Mouse (Mus musculus): ENCODE results near the gene Cyp4f14.
"Not testable (repeated sequence)": the region's sequence is repeated elsewhere in the genome, so short reads cannot be mapped to it uniquely, and the experiment has no call there.

Cyp4f14 gene

GRCm38 (mm10) chr17:32891239-32892180, 25.6 kb downstream of the Cyp4f14 start, which contains the start of gene Zfp870:
Zfp870 (minus strand) TSS chr17:32891642.
- DNase-seq (ENCODE audit: low spot score), result peak; percentile 72

DNA sequence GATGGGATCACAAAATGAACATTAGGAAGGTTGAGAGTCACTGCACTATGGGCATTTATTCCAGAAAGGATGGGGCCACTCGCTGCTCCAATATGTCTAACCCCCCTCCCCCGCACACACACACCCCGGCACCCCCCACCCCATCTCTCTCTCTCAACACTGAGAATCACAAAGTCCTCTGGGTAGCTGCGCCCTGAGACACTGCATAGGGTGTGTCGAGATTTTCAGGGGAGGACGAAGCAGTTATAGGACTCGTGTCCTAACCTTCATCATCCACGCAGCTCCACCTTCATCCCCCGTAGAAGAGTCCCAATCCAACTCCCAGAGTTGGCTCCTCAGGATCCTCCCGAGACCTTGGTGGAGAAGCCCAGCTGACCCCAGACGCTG, 26.3 kb downstream of the Cyp4f14 start:
- no peak for DNase-seq (ENCODE audit: low spot score)

DNA sequence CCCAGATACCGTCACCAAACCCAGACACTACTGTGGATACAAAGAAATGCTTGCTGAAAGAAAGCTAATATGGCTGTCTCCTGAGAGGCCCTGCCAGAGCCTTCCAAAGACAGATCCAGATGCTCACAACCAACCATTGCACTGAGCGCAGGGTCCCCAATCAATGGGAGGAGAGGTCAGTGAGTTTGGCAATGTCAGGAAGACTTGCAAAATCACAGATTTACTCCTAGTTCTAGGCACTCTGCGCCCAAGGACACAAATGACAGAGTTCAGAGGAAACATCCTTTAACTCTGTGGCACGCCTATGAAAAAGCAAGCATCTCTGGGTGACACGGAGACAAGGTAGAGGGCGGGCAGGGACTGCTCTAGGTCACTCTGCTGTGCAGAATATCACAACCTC, 27.5 kb downstream of the Cyp4f14 start:
- no peak for DNase-seq (ENCODE audit: low spot score)

- DNase-seq (ENCODE audit: low spot score), result no peak
Observed at GRCm38 (mm10) chr17:32880320-32881218, 36.6 kb downstream of the Cyp4f14 start.

GRCm38 (mm10) chr17:32878773-32879172, 38.4 kb downstream of the Cyp4f14 start:
- no peak for DNase-seq (ENCODE audit: low spot score)

DNA sequence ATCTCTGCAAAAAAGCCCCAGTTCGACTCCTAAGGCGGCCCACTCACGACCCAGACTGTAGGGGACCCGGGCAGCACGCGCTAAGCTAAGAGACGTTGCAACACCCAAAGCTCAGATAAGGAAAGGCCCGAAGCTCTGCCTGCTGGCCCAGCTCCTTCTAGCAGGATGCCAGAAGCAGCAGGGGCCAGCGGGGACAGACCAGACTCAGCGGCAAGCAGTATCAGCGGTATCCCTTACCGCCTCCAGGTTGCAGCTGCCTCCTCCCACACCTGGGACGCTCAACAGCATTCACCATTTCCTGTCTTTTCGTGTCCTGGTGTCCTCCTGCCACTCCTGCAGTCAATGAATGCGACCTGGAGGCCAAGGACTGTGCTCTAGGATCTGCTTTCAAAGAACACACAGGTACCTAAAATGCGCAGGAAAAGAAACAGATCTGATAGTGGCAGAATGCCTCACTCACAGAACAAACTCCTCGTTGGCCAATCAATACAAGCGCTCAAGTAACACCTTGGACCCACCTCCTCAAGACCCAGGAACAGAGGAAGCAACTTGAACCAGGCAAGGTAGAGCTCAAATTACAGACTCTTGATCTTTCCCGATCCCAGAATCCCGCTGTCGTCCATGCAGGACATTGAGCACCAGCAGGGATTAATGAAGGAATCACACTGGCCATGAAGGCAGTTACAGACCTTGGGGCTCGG, 39.5 kb downstream of the Cyp4f14 start:
- no peak for DNase-seq (ENCODE audit: low spot score)

- DNase-seq (ENCODE audit: low spot score), result no peak
Observed at GRCm38 (mm10) chr17:32872696-32873095, 44.4 kb downstream of the Cyp4f14 start.

DNA sequence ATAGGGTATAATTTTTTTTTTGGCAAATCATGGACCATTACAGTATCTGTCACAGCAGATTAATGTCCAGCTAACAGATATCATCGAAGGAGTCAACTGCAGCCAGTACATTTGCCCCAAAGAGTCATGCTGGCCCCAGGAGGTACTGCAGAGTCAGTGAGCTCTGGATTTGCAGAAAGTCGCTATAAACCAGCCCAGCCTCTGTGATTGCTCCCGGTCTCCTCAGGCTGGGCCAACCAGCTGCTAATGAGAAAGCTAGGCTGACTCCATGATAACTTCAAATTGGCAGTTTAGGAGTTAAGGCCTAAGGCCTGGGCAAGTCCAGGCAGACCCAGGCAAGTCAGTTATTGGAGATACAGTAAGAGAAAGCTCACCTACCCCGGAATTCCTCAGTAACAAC, 45.1 kb downstream of the Cyp4f14 start:
- no peak for DNase-seq (ENCODE audit: low spot score)

DNA sequence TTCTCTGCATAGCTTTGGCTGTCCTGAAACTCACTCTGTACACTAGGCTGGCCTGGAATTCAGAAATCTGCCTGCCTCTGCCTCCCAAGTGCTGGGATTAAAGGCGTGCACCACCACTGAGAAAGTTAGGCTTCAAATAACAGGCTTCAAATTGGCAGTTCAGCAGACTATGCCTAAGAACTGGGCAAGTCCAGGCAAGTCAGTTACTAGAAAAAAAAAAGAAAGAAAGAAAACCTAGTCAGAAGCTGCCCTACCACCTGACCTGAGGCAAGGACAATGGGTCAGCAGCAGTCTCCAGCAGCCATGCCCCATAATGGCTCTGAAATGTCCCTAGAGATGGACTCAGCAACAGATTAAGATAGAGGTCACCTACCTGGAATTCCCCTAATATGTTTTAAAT, 45.7 kb downstream of the Cyp4f14 start:
- no peak for DNase-seq (ENCODE audit: low spot score)

DNA sequence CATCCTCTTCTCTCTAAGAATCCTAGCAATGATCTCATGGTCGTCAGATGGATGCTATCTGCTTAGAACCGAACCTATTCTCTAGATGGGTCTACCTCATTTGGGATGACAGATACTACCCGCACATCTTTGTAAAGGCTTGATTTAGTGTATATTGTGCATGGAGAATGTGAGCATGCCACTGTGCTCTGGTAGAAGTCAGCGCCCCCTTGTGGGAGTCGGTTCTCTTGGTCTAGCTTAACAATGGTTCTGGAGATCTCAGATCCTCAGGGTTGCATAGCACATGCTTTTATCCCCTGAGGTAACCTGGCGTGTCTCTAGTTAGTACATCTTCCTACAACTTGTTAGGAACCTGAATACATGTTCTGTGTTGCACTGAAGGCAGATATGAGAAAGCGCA, 49.9 kb downstream of the Cyp4f14 start:
- not testable (repeated sequence) for DNase-seq (ENCODE audit: low spot score)

DNA sequence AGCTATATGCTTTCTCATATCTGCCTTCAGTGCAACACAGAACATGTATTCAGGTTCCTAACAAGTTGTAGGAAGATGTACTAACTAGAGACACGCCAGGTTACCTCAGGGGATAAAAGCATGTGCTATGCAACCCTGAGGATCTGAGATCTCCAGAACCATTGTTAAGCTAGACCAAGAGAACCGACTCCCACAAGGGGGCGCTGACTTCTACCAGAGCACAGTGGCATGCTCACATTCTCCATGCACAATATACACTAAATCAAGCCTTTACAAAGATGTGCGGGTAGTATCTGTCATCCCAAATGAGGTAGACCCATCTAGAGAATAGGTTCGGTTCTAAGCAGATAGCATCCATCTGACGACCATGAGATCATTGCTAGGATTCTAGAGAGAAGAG, 60.4 kb downstream of the Cyp4f14 start:
- DNase-seq (ENCODE audit: low spot score), result not testable (repeated sequence)
